Mouse (Mus musculus) cortical plate, adult 2 months (tissue): Measurements from ENCODE around the gene Mdc1. TPM values are rescaled to one million over a fixed set of nuclear protein-coding genes. Genes with fewer than 3 reads are reported as not detected.

Experiments
- H3K27ac ChIP-seq: fragments of 200-500 bp; 2 replicates; pipeline ENCODE4 v1.5.1; 2012; ENCODE audit warnings: low read length, control low read depth, inconsistent platforms; ENCODE audit not compliant: insufficient read depth
- H3K4me1 ChIP-seq: fragments of 200-500 bp; 2 replicates; pipeline ENCODE4 v1.6.1; 2011; ENCODE audit warnings: low read length; ENCODE audit not compliant: control insufficient read depth, insufficient read depth
- H3K4me3 ChIP-seq: fragments of 200-500 bp; 2 replicates; pipeline ENCODE4 v1.5.1; 2011; ENCODE audit warnings: mild to moderate bottlenecking, low read length, control low read depth; ENCODE audit not compliant: insufficient read depth
- CTCF ChIP-seq: fragments of 200-500 bp; IDR thresholded peaks from 2 replicates; pipeline ENCODE4 v1.5.1; 2011; ENCODE audit warnings: mild to moderate bottlenecking, control low read depth, low read length; ENCODE audit not compliant: insufficient read depth; ENCODE audit errors: extremely low read depth
- POLR2A ChIP-seq: fragments of 200-500 bp; IDR thresholded peaks from 2 replicates; pipeline ENCODE4 v1.6.1; 2011; ENCODE audit warnings: mild to moderate bottlenecking, low read length, control low read depth; ENCODE audit not compliant: insufficient read depth; ENCODE audit errors: extremely low read depth
- polyA plus RNA-seq: library from polyadenylated mRNA; depleted of rRNA; stranded (reverse); fragments of >200 nt; gene quantifications from 2 replicates; pipeline ENCODE4 v1.2.3, GENCODE M21; 2012; rRNA removed

Mdc1 gene
- 7.7 and 8.4 TPM in 2 replicates for polyA plus RNA-seq

DNA sequence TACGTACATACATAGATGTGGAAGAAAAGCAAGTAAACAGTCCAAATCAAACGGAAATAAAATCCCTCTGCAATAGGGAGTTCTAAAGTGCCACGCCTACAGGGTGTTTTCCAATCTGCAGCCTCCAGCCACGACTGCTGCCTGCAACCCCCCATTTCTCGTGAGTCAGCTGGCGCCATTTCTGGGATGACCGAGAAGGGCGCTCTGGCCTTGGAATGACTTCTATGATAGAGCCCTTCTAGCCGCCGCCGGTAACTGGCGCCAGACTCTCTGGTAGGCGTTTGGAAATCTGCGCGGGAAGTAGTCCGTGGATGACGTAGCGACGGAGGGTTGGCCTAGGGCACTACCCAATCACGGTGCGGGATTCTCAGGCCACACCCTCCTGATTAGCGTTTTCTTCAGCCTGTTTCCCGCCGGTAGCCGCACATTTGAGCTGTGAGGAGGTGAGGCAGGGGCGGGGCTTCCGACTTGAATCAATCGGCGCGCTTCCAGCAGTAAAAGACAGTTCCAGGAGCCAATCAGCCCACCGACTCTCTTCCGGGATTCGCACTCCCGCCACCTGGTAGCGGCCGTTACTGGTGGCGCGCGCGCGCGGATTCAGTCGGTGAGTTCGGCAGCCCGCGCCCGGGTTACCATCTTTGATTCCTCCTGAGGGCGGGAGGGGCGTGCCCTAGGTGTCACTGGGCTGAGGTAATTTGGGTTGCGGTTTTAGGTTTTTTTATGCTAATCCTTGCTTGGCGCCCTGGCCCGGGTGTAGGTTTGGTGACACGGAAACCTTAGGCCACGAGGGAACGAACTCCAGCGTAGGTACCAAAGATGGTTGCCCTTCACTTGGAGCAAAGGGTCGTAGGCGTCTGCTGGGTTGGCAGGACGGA lies at the start of gene Mdc1:
Gene Mdc1 (plus strand): TSS at position 440 of the 875 bp plus-strand sequence.
- Histone ChIP-seq H3K27ac (no peak within 1 kb of the TSS), H3K4me3 (peak within 1 kb of the TSS; percentile 52), H3K4me1 (no peaks in the 10 kb centered on the region)
- no peak for TF ChIP-seq CTCF
- TF ChIP-seq POLR2A, result peak; percentile 77

DNA sequence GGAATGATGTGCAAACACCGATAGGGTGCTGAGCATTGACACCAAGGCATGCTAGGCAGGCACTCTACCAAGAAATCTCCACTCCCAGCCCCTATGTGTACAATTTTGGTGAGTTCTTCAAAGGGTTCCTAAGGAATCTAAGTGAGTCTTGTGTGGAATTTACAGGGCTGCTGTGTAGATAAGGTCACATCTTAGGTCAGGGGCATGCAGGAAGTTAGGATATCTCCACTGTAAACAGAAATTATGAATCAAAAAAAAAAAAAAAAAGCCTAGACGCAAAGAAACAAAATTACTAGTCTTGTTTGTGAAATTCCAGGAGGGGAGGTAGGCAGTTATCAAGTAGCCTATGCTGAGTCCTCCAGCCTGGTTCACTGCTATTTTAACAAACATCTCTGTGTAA lies 48.5 kb upstream of the Mdc1 start:
- Histone ChIP-seq H3K4me3 (no peak overlapping the region), H3K4me1 (no peaks in the 10 kb centered on the region), H3K27ac (no peak overlapping the region)
- TF ChIP-seq CTCF (no peak), POLR2A (no peak)

GRCm38 (mm10) chr17:35795099-35795498 lies 46.2 kb upstream of the Mdc1 start:
- no peak overlapping the region for H3K27ac ChIP-seq
- no peaks in the 10 kb centered on the region for H3K4me1 ChIP-seq
- no peak overlapping the region for H3K4me3 ChIP-seq
- TF ChIP-seq CTCF (no peak), POLR2A (no peak)

GRCm38 (mm10) chr17:35795656-35796055 lies 45.7 kb upstream of the Mdc1 start:
- no peaks in the 10 kb centered on the region for H3K4me1 ChIP-seq
- no peak overlapping the region for H3K4me3 ChIP-seq
- no peak overlapping the region for H3K27ac ChIP-seq
- no peak for TF ChIP-seq POLR2A
- no peak for TF ChIP-seq CTCF

DNA sequence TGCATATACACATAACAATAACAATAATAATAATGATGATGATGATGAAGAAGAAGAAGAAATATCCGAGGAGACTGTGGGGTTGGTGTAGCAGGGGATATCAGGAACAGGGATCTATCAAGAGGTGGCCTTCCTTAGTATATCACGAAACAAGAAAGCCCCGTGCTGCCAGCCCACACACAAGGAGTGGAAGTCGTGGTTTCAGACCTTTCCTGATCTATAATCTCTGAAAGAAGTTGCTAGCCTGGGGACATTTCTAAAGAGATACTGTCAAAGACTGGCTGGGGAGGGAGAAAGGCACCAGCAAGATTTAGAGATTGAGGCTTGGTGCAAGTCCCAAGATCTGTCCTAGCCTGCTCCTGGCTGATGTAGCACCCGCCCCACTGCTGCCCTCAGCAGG lies 44.5 kb upstream of the Mdc1 start:
- Histone ChIP-seq H3K4me1 (no peaks in the 10 kb centered on the region), H3K27ac (no peak overlapping the region), H3K4me3 (no peak overlapping the region)
- TF ChIP-seq CTCF, result no peak

DNA sequence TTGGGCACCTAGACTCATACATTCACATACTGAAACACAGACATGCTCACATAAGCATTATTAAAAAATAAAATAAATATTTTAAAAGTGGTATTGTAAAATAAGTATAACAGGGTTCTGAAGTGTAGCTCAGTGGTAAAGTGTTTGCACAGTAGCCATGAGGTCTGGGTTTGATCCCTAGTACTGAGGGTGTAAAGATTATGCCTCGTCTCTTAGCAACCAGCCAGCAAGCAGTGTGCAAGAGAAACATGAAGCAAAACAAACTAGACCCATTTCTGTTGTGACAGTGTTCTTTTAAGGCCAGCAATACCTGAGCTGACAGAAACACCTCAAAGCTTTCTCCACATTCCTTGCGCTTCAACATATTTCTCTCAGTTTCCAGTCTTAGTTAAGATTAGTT lies 40.4 kb upstream of the Mdc1 start:
- Histone ChIP-seq H3K4me1 (no peaks in the 10 kb centered on the region), H3K27ac (no peak overlapping the region), H3K4me3 (no peak overlapping the region)
- TF ChIP-seq POLR2A (no peak), CTCF (no peak)

DNA sequence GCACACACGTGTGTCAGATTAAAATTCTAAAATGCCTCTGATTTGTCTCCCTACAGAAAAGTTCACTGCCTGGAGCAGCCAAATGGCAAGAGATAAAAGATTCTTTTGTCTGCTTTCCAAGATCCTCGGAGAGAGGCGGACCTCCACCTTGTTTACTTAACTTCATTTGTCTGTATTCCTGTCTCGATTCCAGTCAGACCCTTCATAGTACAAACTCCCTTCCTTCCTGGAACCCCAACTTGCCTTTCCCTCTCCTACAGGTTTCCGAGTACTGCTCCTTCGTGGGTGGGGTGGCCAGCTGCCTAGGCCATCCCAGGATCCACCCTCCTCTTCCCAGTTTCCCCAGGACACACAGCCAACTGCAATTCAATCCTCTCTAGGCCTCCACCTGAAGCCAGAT lies 38.3 kb upstream of the Mdc1 start:
- Histone ChIP-seq H3K27ac (no peak overlapping the region), H3K4me1 (no peaks in the 10 kb centered on the region), H3K4me3 (no peak overlapping the region)
- TF ChIP-seq CTCF, result no peak
- no peak for TF ChIP-seq POLR2A

DNA sequence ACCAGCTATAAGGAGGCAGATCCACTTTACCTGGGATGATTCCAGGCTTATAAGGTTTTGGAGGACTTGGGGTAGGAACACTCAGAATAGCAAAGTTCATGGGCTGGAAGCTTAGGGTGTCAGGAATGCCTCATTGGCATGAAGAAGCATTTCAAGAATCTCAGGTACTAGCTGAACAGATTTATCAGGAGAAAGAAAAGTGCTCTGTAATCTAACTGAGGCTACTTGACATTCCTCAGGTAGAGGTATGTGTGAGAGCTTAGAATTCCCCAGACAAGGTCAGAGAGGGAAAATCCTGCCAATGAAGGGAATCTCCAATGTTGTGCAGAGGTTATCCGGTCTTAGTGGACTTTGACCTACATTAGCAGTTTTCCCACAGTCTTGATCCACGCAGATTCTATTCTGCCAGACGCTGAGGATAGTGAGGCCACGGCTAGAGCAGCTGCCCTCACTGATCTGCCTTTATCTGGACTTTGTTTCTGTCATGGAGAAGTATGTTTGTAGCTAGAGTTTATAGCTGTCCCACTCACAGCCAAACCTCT lies 37.4 kb upstream of the Mdc1 start:
- Histone ChIP-seq H3K4me3 (no peak overlapping the region), H3K27ac (no peak overlapping the region), H3K4me1 (no peaks in the 10 kb centered on the region)
- TF ChIP-seq POLR2A, result no peak
- TF ChIP-seq CTCF, result no peak

GRCm38 (mm10) chr17:35808073-35808472 lies 33.2 kb upstream of the Mdc1 start:
- TF ChIP-seq POLR2A (no peak), CTCF (no peak)
- Histone ChIP-seq H3K27ac (0 out of 2 replicates have a peak overlapping the region, but pooled peaks have one; percentile 66), H3K4me3 (no peak overlapping the region), H3K4me1 (no peaks in the 10 kb centered on the region)

DNA sequence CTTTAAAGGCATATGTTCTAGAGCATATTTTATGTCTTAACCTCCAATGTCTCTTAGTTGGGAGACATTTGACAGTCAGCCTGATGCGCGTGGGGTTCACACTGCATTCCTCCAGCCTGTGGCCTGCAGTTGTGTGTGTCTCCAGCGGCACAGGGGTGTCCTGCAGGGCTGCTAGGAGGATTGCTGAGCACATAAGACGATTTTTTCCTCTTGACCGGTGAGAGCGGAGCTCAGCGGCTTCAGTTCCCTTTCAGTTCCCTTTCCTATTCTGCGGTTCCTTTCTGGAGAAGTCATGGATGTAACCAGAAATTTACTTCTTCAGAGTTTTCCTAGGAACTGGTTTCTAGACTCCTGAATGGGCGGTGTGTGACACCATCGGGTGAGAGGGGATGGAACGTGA lies 31.9 kb upstream of the Mdc1 start:
- no peak for TF ChIP-seq CTCF
- TF ChIP-seq POLR2A, result no peak
- Histone ChIP-seq H3K27ac (no peak overlapping the region), H3K4me3 (no peak overlapping the region)

More for the DNA sequence above, 31.9 kb upstream of the Mdc1 start:
- no peaks in the 10 kb centered on the region for H3K4me1 ChIP-seq
